Mouse (Mus musculus): ENCODE measurements around the gene Psmd13. TPM values are rescaled to one million over a fixed set of nuclear protein-coding genes. Genes with fewer than 3 reads are reported as not detected.

Gene Psmd13
- polyA plus RNA-seq, 1 experiment from 2014 or later, result 286 TPM

DNA sequence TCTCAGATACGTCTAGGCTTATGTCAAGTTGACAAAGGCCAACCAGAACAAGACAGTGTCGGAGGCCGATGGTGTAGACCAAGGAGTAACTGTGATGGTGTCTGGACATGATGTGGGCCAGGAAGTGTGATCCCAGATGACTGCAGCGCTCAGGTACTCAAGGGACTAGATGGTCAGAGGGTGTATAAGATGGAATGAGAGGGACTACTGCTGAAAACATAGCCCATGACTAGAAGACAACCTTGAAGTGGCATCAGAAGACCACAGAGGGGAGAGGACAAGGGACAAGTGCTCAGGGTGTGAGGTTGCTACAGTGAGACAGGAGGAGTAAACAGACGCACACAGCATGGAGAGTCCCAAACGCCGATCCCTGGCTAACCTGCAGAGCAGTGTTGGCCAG is 38.0 kb upstream of the Psmd13 start:
- Histone ChIP-seq H3K4me1 (ENCODE audit: control insufficient read depth, insufficient read depth, low read length) (no peaks in the 10 kb centered on the region), H3K4me3 (ENCODE audit: low read depth, low read length) (no peak overlapping the region), H3K36me3 (ENCODE audit: control insufficient read depth, insufficient read depth, low read length) (no peaks in the 10 kb centered on the region), H3K4me2 (ENCODE audit: low read length) (no peak overlapping the region), H3K9me3 (replicated peaks; ENCODE audit: control insufficient read depth, low read length) (no peaks in the 10 kb centered on the region), H3K9ac (ENCODE audit: low read length) (no peak overlapping the region), H3K27ac (ENCODE audit: low read depth, low read length) (no peak overlapping the region), H3K27me3 (replicated peaks; ENCODE audit: control insufficient read depth, insufficient read depth, low read length) (0 out of 2 replicates have a peak, but pooled peaks cover 8% of the 10 kb centered on the region)
- WGBS, result 78% methylated on average over 7 of the region's 7 CpGs
- DNase-seq (ENCODE audit: low spot score), result no peak
- no peak for ATAC-seq

DNA sequence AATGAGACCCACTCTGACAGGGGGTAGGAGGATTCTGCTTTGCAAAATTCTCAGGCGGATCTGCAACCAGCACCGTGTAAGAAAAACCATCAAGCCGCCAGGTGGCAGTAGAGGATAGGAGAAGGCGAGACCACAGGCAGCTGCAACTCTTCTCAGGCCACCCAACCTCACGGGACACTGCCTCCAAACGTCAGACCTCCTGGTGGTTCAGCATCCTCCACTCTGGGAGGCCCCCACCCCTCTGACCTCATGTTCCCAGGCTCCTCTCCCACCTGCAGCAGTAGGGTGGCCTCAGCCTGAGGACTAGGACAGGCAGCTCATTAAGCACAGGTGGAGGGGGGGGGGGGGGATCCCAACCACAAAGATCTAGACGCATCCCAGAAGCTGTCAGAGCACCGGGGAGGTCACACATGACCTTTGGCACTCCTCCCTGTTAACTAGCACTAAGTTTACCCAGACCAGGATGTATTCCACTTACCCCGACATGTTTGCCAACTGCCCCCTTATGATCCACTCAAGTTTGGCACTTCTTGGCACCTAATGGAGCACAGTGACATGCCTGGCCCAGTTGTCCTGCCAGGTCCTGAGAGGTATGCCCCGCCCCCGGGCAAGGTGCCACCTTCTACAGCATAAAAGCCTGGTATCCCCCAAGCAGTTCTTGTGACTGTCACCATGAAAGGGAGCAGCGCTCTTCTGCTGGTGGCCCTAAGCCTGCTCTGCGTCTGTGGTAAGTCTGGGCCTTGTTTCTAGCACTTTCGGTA is 36.7 kb upstream of the Psmd13 start, which contains the start of gene Scgb1c1:
Gene Scgb1c1, plus strand, starts transcription at position 643 of the 761 bp plus-strand sequence.
- H3K4me1 ChIP-seq (ENCODE audit: control insufficient read depth, insufficient read depth, low read length), result no peaks in the 10 kb centered on the region
- DNase-seq (ENCODE audit: low spot score), result peak; percentile 89
- H3K4me3 ChIP-seq (ENCODE audit: low read depth, low read length), result no peak within 1 kb of the TSS
- no peak within 1 kb of the TSS for H3K27ac ChIP-seq (ENCODE audit: low read depth, low read length)
- no peak within 1 kb of the TSS for H3K9ac ChIP-seq (ENCODE audit: low read length)
- no peaks in the 10 kb centered on the region for H3K36me3 ChIP-seq (ENCODE audit: control insufficient read depth, insufficient read depth, low read length)
- H3K4me2 ChIP-seq (ENCODE audit: low read length), result no peak within 1 kb of the TSS
- 0 out of 2 replicates have a peak, but pooled peaks cover 8% of the 10 kb centered on the region for H3K27me3 ChIP-seq (replicated peaks; ENCODE audit: control insufficient read depth, insufficient read depth, low read length)
- peak; percentile 87 for ATAC-seq
- no peaks in the 10 kb centered on the region for H3K9me3 ChIP-seq (replicated peaks; ENCODE audit: control insufficient read depth, low read length)
- 30% methylated on average over 14 of the region's 14 CpGs for WGBS

DNA sequence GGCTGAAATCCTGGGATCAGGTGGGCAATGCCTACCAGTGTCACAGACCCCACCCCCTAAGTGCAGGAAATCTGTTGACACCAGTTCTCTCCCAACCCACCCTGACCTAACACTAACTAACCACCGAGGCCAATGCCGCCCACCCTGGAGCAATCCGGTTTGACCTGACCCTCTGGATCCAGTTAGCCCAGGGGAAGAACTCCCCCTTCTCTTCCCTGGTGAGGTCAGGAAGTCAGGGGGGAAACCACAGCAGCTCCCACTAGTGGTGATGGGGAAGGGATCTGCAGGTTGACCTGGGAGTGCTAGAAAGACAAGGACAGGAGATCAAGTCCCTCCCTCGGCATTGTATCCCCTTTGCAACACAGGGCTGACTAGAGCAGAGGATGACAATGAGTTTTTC is 36.1 kb upstream of the Psmd13 start:
- 76% methylated on average over 4 of the region's 4 CpGs for WGBS
- ATAC-seq, result no peak

DNA sequence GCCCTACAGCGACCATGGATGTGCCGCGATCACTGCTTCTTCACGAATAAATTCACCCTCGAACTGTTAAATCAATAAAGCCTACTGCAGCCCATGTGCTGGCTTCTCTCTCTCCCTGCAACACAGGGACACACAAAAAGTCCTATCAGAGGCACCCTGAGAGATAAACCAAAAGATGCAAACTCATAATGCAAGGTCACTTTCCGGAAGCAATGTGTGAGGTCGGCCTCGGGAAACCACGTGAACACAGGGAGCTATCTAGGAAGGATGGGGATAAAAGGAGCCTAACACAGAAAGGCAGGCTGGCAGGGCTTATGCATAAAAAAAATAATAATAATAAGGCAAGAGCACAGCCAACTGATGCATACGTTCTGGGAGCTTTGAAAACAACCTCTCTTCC is 35.1 kb upstream of the Psmd13 start:
- Histone ChIP-seq H3K4me1 (ENCODE audit: control insufficient read depth, insufficient read depth, low read length) (no peaks in the 10 kb centered on the region), H3K9me3 (replicated peaks; ENCODE audit: control insufficient read depth, low read length) (no peaks in the 10 kb centered on the region), H3K27ac (ENCODE audit: low read depth, low read length) (no peak overlapping the region), H3K4me3 (ENCODE audit: low read depth, low read length) (no peak overlapping the region), H3K36me3 (ENCODE audit: control insufficient read depth, insufficient read depth, low read length) (peaks cover 7% of the 10 kb centered on the region), H3K9ac (ENCODE audit: low read length) (no peak overlapping the region), H3K27me3 (replicated peaks; ENCODE audit: control insufficient read depth, insufficient read depth, low read length) (0 out of 2 replicates have a peak, but pooled peaks cover 4% of the 10 kb centered on the region), H3K4me2 (ENCODE audit: low read length) (no peak overlapping the region)
- 80% methylated on average over 10 of the region's 10 CpGs for WGBS
- no peak for DNase-seq (ENCODE audit: low spot score)
- ATAC-seq, result no peak

More for the DNA sequence above, 36.1 kb upstream of the Psmd13 start:
- Histone ChIP-seq H3K4me2 (ENCODE audit: low read length) (no peak overlapping the region), H3K27ac (ENCODE audit: low read depth, low read length) (no peak overlapping the region), H3K27me3 (replicated peaks; ENCODE audit: control insufficient read depth, insufficient read depth, low read length) (0 out of 2 replicates have a peak, but pooled peaks cover 8% of the 10 kb centered on the region), H3K9me3 (replicated peaks; ENCODE audit: control insufficient read depth, low read length) (no peaks in the 10 kb centered on the region), H3K9ac (ENCODE audit: low read length) (no peak overlapping the region), H3K4me3 (ENCODE audit: low read depth, low read length) (no peak overlapping the region), H3K36me3 (ENCODE audit: control insufficient read depth, insufficient read depth, low read length) (0 out of 2 replicates have a peak, but pooled peaks cover under 1% of the 10 kb centered on the region), H3K4me1 (ENCODE audit: control insufficient read depth, insufficient read depth, low read length) (no peaks in the 10 kb centered on the region)
- no peak for DNase-seq (ENCODE audit: low spot score)

DNA sequence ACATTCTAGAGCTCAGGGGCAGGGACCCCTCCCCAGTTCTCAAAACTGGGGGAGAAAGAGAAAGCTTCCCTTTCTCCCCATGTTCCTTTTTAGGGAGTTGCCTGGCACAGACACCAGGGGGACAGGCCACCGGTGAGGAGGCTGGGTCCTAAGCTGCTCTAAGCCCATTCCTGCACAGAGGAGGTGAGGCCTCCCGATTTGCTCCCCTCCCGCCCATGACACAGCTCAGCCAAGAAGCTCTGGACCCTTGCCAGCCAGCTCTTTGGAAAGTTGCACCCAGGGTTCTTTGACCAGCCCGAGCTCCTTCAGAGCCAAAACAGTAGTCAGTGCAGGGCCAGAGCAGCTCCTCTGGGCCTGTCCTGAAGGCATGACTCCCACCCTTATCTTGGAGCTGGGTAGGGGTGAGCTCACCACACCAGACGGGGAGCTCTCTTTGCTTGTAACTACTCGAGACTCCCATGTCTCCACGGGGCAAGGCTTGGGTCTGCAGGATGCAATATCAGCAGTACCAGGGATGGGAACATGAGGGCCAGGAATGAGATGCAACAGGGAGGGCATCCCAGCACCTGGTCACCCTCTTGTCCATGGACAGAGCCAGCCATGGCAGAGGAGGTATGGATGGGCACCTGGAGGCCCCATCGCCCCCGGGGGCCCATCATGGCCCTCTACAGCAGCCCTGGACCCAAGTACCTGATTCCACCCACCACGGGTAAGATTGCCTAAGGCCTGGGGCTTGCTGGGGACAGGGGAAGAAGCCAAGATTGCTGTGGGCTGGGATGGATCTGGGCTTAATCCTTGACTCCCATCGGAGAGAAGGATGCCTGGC is 33.8 kb upstream of the Psmd13 start, which contains the start of gene Odf3:
Gene Odf3, plus strand, starts transcription at position 51 of the 826 bp plus-strand sequence.
- H3K36me3 ChIP-seq (ENCODE audit: control insufficient read depth, insufficient read depth, low read length), result peaks cover 20% of the 10 kb centered on the region
- no peaks in the 10 kb centered on the region for H3K9me3 ChIP-seq (replicated peaks; ENCODE audit: control insufficient read depth, low read length)
- no peak within 1 kb of the TSS for H3K4me2 ChIP-seq (ENCODE audit: low read length)
- no peaks in the 10 kb centered on the region for H3K4me1 ChIP-seq (ENCODE audit: control insufficient read depth, insufficient read depth, low read length)
- WGBS, result 59% methylated on average over 11 of the region's 11 CpGs
- H3K4me3 ChIP-seq (ENCODE audit: low read depth, low read length), result no peak within 1 kb of the TSS
- H3K27me3 ChIP-seq (replicated peaks; ENCODE audit: control insufficient read depth, insufficient read depth, low read length), result 0 out of 2 replicates have a peak, but pooled peaks cover 3% of the 10 kb centered on the region
- H3K27ac ChIP-seq (ENCODE audit: low read depth, low read length), result no peak within 1 kb of the TSS
- ATAC-seq (no peak), DNase-seq (ENCODE audit: low spot score) (peak; percentile 32)
- H3K9ac ChIP-seq (ENCODE audit: low read length), result no peak within 1 kb of the TSS

DNA sequence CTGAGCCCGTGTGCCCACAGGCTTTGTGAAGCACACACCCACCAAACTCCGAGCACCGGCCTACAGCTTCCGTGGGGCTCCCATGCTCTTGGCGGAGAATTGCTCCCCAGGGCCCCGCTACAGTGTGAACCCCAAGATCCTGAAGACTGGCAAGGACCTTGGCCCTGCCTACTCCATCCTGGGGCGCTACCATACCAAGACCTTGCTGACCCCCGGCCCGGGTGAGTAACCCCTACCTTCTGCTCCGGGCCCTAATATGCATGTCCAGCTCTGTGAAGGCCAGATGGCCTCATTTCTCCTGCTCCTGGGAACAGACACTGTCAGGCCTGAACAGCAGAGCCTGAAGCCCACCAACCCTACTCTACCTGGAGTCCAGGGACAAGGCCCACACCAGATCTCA is 33.2 kb upstream of the Psmd13 start:
- H3K36me3 ChIP-seq (ENCODE audit: control insufficient read depth, insufficient read depth, low read length), result peaks cover 26% of the 10 kb centered on the region
- no peak for DNase-seq (ENCODE audit: low spot score)
- H3K27me3 ChIP-seq (replicated peaks; ENCODE audit: control insufficient read depth, insufficient read depth, low read length), result no peaks in the 10 kb centered on the region
- ATAC-seq, result no peak
- H3K4me1 ChIP-seq (ENCODE audit: control insufficient read depth, insufficient read depth, low read length), result no peaks in the 10 kb centered on the region
- no peaks in the 10 kb centered on the region for H3K9me3 ChIP-seq (replicated peaks; ENCODE audit: control insufficient read depth, low read length)
- H3K4me2 ChIP-seq (ENCODE audit: low read length), result no peak overlapping the region
- H3K4me3 ChIP-seq (ENCODE audit: low read depth, low read length), result no peak overlapping the region
- 90% methylated on average over 10 of the region's 10 CpGs for WGBS
- no peak overlapping the region for H3K27ac ChIP-seq (ENCODE audit: low read depth, low read length)
- H3K9ac ChIP-seq (ENCODE audit: low read length), result no peak overlapping the region

DNA sequence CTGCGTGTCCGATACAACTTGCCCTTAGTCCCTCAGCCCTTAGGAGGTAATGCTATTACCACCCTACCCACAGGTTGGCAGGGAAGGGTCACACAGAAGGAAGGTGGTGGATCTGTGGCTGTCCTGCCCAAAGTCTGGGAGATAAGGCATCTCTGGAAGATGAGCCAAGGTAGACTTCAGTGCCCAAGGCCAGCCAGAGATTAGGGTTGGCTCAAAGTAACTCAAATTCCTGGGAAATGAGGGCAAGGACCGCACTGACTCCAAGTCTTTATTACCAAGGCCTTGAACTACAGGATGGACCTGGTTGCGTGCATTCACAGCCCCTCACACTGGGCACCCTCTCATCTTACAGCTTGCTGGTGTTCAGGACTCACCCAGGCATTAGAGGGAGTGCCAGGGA is 29.9 kb upstream of the Psmd13 start:
- Histone ChIP-seq H3K27ac (ENCODE audit: low read depth, low read length) (no peak overlapping the region), H3K4me1 (ENCODE audit: control insufficient read depth, insufficient read depth, low read length) (peaks cover 6% of the 10 kb centered on the region), H3K36me3 (ENCODE audit: control insufficient read depth, insufficient read depth, low read length) (peaks cover 35% of the 10 kb centered on the region), H3K27me3 (replicated peaks; ENCODE audit: control insufficient read depth, insufficient read depth, low read length) (no peaks in the 10 kb centered on the region), H3K4me3 (ENCODE audit: low read depth, low read length) (no peak overlapping the region), H3K9ac (ENCODE audit: low read length) (no peak overlapping the region), H3K9me3 (replicated peaks; ENCODE audit: control insufficient read depth, low read length) (no peaks in the 10 kb centered on the region), H3K4me2 (ENCODE audit: low read length) (no peak overlapping the region)
- 96% methylated on average over 4 of the region's 4 CpGs for WGBS
- DNase-seq (ENCODE audit: low spot score) (no peak), ATAC-seq (no peak)

DNA sequence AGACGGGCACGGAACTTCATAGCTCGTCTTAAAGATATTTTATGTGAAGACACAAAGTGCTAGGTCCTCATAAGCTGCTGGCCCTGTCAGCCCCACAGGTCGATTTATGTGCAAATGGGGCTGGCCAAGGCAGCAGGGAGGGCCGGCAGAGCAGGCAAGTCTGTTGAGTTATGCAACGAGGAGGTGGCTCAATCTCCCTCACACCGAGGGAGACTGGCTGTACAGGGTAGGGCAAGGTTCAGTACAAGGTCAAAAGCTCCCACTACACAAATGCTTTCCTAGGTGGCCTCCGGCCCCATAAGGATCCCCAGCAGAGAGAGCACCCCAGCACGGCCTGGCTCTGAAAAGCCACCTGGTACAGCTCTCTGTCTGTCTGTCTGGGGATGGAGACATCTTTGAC is 28.4 kb upstream of the Psmd13 start:
- H3K9ac ChIP-seq (ENCODE audit: low read length), result no peak overlapping the region
- no peak overlapping the region for H3K4me3 ChIP-seq (ENCODE audit: low read depth, low read length)
- DNase-seq (ENCODE audit: low spot score) (no peak), ATAC-seq (no peak)
- peaks cover 13% of the 10 kb centered on the region for H3K4me1 ChIP-seq (ENCODE audit: control insufficient read depth, insufficient read depth, low read length)
- H3K27me3 ChIP-seq (replicated peaks; ENCODE audit: control insufficient read depth, insufficient read depth, low read length), result no peaks in the 10 kb centered on the region
- no peak overlapping the region for H3K4me2 ChIP-seq (ENCODE audit: low read length)
- H3K36me3 ChIP-seq (ENCODE audit: control insufficient read depth, insufficient read depth, low read length), result peaks cover 36% of the 10 kb centered on the region
- no peaks in the 10 kb centered on the region for H3K9me3 ChIP-seq (replicated peaks; ENCODE audit: control insufficient read depth, low read length)
- 85% methylated on average over 9 of the region's 9 CpGs for WGBS
- H3K27ac ChIP-seq (ENCODE audit: low read depth, low read length), result no peak overlapping the region

Measured in forebrain, embryonic 14.5 days (tissue).